28 mouse cellular contexts compared by ENCODE assay signal in genomic region chr12:104175636-104176035, GRCm38 (mm10). TPM values are rescaled to one million over a fixed set of nuclear protein-coding genes. Genes with fewer than 3 reads are reported as not detected.
"Had no signal": no experiment of that assay in that cellular context is flagged by ENCODE, and none has a peak within 500 bp of the region (broad histone marks: within the 10 kb centered on the region; RNA-seq: fewer than 3 reads in every experiment).

No protein-coding gene starts in this region.

- ATAC-seq: midbrain, embryonic 13.5 days; midbrain, embryonic 16.5 days had no signal

- H3K9me3 ChIP-seq: kidney, embryonic 15.5 days; limb, embryonic 10.5 days; limb, embryonic 13.5 days; liver, embryonic 15.5 days; midbrain, embryonic 10.5 days; midbrain, embryonic 13.5 days; neural tube, embryonic 13.5 days; stomach, embryonic 15.5 days had no signal

- H3K27ac ChIP-seq: kidney, embryonic 15.5 days; limb, embryonic 10.5 days; limb, embryonic 13.5 days; liver, embryonic 15.5 days; midbrain, embryonic 10.5 days; midbrain, embryonic 13.5 days; neural tube, embryonic 13.5 days; stomach, embryonic 15.5 days had no signal

- H3K4me3 ChIP-seq: kidney, embryonic 15.5 days; limb, embryonic 10.5 days; limb, embryonic 13.5 days; liver, embryonic 15.5 days; megakaryocyte, embryonic 14.5 days; midbrain, embryonic 10.5 days; midbrain, embryonic 13.5 days; myocyte; neural tube, embryonic 13.5 days; stomach, embryonic 15.5 days had no signal

- H3K4me2 ChIP-seq: kidney, embryonic 15.5 days; limb, embryonic 13.5 days; liver, embryonic 15.5 days; lung, embryonic 14.5 days; midbrain, embryonic 13.5 days; neural tube, embryonic 13.5 days; stomach, embryonic 15.5 days had no signal

- H3K4me1 ChIP-seq: kidney, embryonic 15.5 days; limb, embryonic 10.5 days; limb, embryonic 13.5 days; liver, embryonic 15.5 days; midbrain, embryonic 10.5 days; midbrain, embryonic 13.5 days; neural tube, embryonic 13.5 days; stomach, embryonic 15.5 days had no signal

- H3K9ac ChIP-seq: kidney, embryonic 15.5 days; limb, embryonic 13.5 days; liver, embryonic 15.5 days; lung, embryonic 14.5 days; midbrain, embryonic 13.5 days; neural tube, embryonic 13.5 days; stomach, embryonic 15.5 days had no signal

- H3K36me3 ChIP-seq: kidney, embryonic 15.5 days; limb, embryonic 10.5 days; limb, embryonic 13.5 days; liver, embryonic 15.5 days; midbrain, embryonic 10.5 days; midbrain, embryonic 13.5 days; neural tube, embryonic 13.5 days; stomach, embryonic 15.5 days had no signal

- H3K27me3 ChIP-seq: kidney, embryonic 15.5 days; limb, embryonic 13.5 days; liver, embryonic 15.5 days; midbrain, embryonic 13.5 days; neural tube, embryonic 13.5 days; stomach, embryonic 15.5 days had no signal

- DNase-seq: kidney, adult 11 months; kidney, adult 8-10 months; kidney, postnatal 10 days; kidney, postnatal 36 days; liver; lung, embryonic 14.5 days; lung, postnatal 10 days; retina, postnatal 1 day; right cerebral cortex, postnatal 25 days; spleen, adult 18-20 months; thymus, postnatal 25 days had no signal

RNA-seq across cellular contexts. Expression of gene Serpina3c, which starts 22.0 kb away (rescaled TPM):
- total RNA-seq: left cerebral cortex, adult 18-20 months; monocyte, adult 5-6 weeks; neutrophil, adult 5-6 weeks had no signal
- polyA plus RNA-seq: kidney, embryonic 15.5 days; limb, embryonic 10.5 days; limb, embryonic 13.5 days; liver, embryonic 15.5 days; lung, embryonic 14.5 days; midbrain, embryonic 10.5 days; midbrain, embryonic 13.5 days; myocyte; neural tube, embryonic 13.5 days; stomach, embryonic 15.5 days had no signal

RNA-seq across cellular contexts. Expression of gene Serpina3f, which starts 38.7 kb away (rescaled TPM):
- total RNA-seq: layer of hippocampus, postnatal 25 days; left cerebral cortex, adult 18-20 months; left cerebral cortex, postnatal 25 days had no signal
- polyA plus RNA-seq: limb, embryonic 10.5 days; limb, embryonic 13.5 days; myocyte; neural tube, embryonic 13.5 days had no signal

RNA-seq across cellular contexts. Expression of gene Serpina3b, which starts 47.8 kb away (rescaled TPM):
- total RNA-seq: layer of hippocampus, postnatal 25 days; left cerebral cortex, adult 18-20 months; left cerebral cortex, postnatal 25 days; monocyte, adult 5-6 weeks; neutrophil, adult 5-6 weeks had no signal
- polyA plus RNA-seq: limb, embryonic 10.5 days; limb, embryonic 13.5 days; lung, embryonic 14.5 days; midbrain, embryonic 10.5 days; midbrain, embryonic 13.5 days; midbrain, embryonic 16.5 days; myocyte; neural tube, embryonic 13.5 days; stomach, embryonic 15.5 days; thymus, postnatal 0 days had no signal
